ENCODE assay signal across 15 mouse cellular contexts in genomic region chr7:129771876-129772275, GRCm38 (mm10).
DNase-seq lines count a peak whose midpoint lies in the region; ATAC-seq and TF ChIP-seq lines count a peak whose summit lies in the region.
"Had no signal": no experiment of that assay in that cellular context is flagged by ENCODE, and none has a peak within 500 bp of the region (broad histone marks: within the 10 kb centered on the region; RNA-seq: fewer than 3 reads in every experiment).

No protein-coding gene starts in this region.

- H3K36me3 ChIP-seq in heart, embryonic 10.5 days: no peaks in the 10 kb centered on the region
- H3K36me3 ChIP-seq in thymus, adult 2 months (ENCODE audit: control insufficient read depth, insufficient read depth, low read length): no peaks in the 10 kb centered on the region
- H3K36me3 ChIP-seq: forebrain, embryonic 12.5 days; hindbrain, embryonic 12.5 days; midbrain, embryonic 10.5 days; neural tube, embryonic 12.5 days had no signal

- intact Hi-C loops in heart, postnatal 36 days (cut with DNase I): no loop called here

- H3K4me3 ChIP-seq in heart, embryonic 10.5 days: no peak overlapping the region
- no peak overlapping the region for H3K4me3 ChIP-seq in thymus, adult 2 months (ENCODE audit: control insufficient read depth, insufficient read depth, low read length)
- H3K4me3 ChIP-seq: forebrain, embryonic 12.5 days; hindbrain, embryonic 12.5 days; midbrain, embryonic 10.5 days; neural tube, embryonic 12.5 days had no signal

- TF ChIP-seq CTCF in thymus, adult 2 months (IDR thresholded peaks at IDR 0.05; ENCODE audit: borderline replicate concordance, control insufficient read depth, extremely low read depth, insufficient read depth, low read length, poor library complexity): no peak

- WGBS in heart, embryonic 10.5 days: 73% methylated on average over 2 of the region's 2 CpGs
- WGBS in thymus, adult 2 months: 54% methylated on average over 2 of the region's 2 CpGs

- no peak overlapping the region for H3K27ac ChIP-seq in heart, embryonic 10.5 days
- peak overlapping the region; percentile 64 for H3K27ac ChIP-seq in thymus, adult 2 months (ENCODE audit: control insufficient read depth, insufficient read depth, low read length)
- H3K27ac ChIP-seq: forebrain, embryonic 12.5 days; hindbrain, embryonic 12.5 days; midbrain, embryonic 10.5 days; neural tube, embryonic 12.5 days had no signal

- peak; percentile 77 for ATAC-seq in megakaryocyte, adult 5-6 weeks (ENCODE audit: poor library complexity, severe bottlenecking)

- DNase-seq in heart, embryonic 10.5 days (ENCODE audit: low spot score): peak; percentile 54
- no peak for DNase-seq in heart, postnatal 36 days
- DNase-seq in thymus, adult 2 months: no peak
- DNase-seq in thymus, postnatal 4 days: no peak
- DNase-seq in gastrocnemius, postnatal 25 days: no peak
- DNase-seq in left cerebral cortex, adult 18-20 months (ENCODE audit: low spot score in 2 of 2): no peak
- DNase-seq: adrenal gland, postnatal 25 days; cerebellum, adult 18-20 months; cerebellum, postnatal 25 days; lung, adult 18-20 months had no signal

- H3K9me3 ChIP-seq in heart, embryonic 10.5 days: no peaks in the 10 kb centered on the region
- H3K9me3 ChIP-seq: forebrain, embryonic 12.5 days; hindbrain, embryonic 12.5 days; midbrain, embryonic 10.5 days; neural tube, embryonic 12.5 days had no signal

- H3K4me1 ChIP-seq in heart, embryonic 10.5 days: peaks cover 23% of the 10 kb centered on the region
- peaks cover 35% of the 10 kb centered on the region for H3K4me1 ChIP-seq in thymus, adult 2 months (replicated peaks; ENCODE audit: control insufficient read depth, insufficient read depth, low read length)

- peaks cover 30% of the 10 kb centered on the region for H3K27me3 ChIP-seq in heart, embryonic 10.5 days (ENCODE audit: insufficient read depth, poor library complexity, severe bottlenecking)
- no peaks in the 10 kb centered on the region for H3K27me3 ChIP-seq in thymus, adult 2 months (ENCODE audit: control insufficient read depth, insufficient read depth, low read length)

- TF ChIP-seq POLR2A in thymus, adult 2 months (IDR thresholded peaks at IDR 0.05; ENCODE audit: control insufficient read depth, extremely low read depth, insufficient read depth, low read length, poor library complexity): no peak
